Mouse (Mus musculus) hindlimb bud, embryonic 11.5 days (tissue): ENCODE results near the gene Hcn2.
"Not testable (repeated sequence)": the region's sequence is repeated elsewhere in the genome, so short reads cannot be mapped to it uniquely, and the experiment has no call there.

ENCODE experiments used
- DNase-seq: peaks from one replicate; pipeline ENCODE4 v3.0.0-alpha.2; 2012; ENCODE audit warnings: low read depth, low spot score; ENCODE audit errors: extremely low spot score

The Hcn2 gene

DNA sequence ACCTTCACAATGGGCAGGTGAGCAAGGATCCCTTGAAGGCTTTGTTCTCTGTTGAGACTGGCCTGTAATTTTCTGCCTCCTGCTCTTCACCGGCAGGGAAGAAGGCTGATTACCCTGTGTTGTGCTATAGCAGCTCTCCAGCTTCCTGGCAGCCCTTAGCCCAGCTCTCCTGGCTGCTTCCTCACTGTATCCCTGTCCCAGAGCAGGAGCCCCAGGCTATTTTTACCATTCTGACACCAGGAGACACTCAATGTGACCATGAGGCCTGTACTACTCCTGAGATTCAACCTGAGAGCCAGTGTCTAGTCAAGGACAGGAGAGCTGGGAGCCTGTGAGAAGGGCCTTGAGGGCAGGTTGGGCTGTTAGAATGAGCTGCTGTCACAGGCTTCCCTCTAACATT is 29.7 kb upstream of the Hcn2 start:
- no peak for DNase-seq

DNA sequence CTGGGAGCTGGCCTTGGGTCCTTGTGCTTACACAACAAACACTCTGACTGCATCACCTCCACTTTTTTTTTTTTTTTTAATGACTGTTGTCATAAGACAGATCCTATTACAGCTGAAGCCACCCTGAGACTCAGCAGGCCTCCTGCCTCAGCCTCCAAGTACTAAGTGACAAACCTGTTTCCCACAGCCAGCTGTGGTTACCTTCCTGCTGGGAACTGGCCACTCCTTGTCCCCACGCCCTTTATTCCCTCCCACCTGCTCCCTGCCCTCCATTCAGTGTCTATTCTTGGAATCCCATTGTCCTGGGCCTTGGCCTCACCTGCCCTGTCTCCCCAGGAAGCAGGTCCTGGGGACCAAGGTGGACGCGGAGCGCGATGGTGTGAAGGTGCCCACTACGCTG is 28.9 kb upstream of the Hcn2 start:
- DNase-seq: no peak

DNA sequence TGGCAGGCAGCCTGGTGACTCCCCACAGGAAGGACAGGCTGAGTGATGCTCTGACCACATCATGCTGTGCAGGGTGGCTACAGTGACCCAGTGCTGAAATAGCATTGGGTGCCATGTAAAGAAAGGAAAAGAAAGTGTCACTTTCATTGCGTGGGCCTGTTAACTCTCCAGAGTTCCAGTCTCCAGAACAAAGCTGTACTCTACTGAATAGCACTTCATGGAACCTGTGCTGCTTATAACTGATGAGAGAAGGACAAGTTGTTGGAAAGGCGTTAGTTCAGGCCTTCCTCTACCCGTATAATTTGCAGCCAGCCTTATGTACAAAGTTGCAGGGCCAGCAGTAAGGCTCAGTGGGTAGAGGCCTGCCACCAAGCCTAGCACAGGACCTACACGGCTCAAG is 27.7 kb upstream of the Hcn2 start, which contains the start of gene Gzmm:
TSS of gene Gzmm (plus strand) at position 301 of the 400 bp plus-strand sequence.
- no peak for DNase-seq

DNA sequence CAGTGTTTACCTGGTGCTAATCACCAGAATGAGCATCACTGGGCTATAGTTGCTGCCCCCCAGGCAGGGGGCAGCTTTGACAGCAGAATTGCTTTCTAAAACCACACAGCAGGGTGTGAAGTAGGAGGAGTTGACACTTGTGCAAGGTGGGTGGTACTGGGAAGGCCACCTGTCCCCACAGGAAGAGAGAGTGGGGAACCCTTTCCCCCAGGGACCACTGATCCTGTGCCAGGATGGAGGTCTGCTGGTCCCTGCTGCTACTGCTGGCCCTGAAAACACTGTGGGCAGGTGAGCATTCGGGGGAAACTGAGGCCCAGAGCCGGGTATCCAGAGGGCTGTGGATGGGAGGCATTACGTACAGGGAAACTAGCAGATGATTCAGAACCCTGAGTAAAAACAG is 27.3 kb upstream of the Hcn2 start:
- DNase-seq: no peak

DNA sequence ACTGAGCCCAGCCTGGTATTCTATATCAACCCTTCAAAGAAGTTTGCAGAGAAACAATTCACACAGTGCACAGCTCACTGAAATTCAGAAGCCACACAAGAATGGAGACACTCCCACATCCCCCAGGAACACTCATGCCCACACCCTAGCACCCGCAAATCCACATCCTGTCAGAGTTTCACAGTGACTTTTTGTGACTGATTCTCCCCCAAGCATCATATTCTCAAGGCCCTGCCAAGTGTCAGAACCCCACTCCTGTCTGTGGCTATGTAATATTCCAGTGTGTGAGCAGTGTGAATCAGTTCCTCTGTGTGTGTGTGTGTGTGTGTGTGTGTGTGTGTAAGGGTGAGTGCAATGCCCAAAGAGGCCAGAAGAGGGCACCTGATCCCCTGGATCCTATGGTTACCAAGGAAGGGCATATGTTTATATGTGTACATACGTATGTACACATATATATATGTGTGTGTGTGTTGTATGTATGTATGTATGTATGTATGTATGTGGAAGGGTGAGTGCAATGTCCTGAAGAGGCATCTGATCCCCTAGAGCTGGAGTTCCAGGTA is 24.4 kb upstream of the Hcn2 start:
- DNase-seq: no peak

DNA sequence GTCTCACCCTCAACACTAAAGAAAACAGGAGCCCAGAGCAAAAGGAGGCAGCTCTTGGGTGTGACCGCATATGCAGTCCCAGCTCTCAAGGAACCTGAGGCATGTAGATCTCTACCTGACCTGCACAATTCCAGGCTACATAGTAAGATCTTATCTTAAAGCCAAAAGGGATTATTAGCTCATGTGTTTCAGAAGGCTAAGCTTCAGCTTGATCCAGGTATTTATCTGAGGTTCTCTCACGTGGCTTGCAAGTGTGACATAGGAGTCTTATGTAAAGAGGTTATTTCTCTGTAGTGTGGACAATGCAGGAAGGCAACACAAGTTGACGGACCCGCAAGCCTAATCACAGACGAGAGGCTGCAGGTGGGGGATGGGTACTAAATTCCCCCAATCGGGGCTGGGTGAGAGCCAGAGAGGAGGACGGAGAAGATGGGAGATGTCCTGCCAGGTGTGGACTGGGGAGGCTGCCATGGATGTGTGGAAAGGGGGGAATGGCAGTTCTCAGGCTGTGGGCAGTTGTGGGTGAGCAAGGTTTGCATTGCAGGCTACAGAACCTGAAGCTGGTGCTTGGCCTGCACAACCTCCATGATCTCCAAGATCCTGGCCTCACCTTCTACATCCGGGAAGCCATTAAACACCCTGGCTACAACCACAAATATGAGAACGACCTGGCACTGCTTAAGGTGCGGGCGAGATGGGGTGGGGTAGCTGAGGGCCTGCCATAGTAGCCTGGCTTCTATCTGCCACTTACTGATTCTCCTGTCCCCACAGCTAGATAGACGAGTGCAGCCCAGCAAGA is 22.7 kb upstream of the Hcn2 start:
- DNase-seq: no peak

DNA sequence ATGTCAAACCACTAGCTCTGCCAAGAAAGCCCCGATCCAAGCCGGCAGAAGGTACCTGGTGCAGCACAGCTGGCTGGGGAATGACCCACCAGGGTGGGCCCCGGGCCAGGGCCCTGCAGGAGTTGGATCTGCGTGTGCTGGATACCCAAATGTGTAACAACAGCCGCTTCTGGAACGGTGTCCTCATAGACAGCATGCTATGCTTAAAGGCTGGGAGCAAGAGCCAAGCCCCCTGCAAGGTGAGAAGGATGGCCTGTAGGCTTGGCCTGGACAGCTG is 22.1 kb upstream of the Hcn2 start:
- no peak for DNase-seq

DNA sequence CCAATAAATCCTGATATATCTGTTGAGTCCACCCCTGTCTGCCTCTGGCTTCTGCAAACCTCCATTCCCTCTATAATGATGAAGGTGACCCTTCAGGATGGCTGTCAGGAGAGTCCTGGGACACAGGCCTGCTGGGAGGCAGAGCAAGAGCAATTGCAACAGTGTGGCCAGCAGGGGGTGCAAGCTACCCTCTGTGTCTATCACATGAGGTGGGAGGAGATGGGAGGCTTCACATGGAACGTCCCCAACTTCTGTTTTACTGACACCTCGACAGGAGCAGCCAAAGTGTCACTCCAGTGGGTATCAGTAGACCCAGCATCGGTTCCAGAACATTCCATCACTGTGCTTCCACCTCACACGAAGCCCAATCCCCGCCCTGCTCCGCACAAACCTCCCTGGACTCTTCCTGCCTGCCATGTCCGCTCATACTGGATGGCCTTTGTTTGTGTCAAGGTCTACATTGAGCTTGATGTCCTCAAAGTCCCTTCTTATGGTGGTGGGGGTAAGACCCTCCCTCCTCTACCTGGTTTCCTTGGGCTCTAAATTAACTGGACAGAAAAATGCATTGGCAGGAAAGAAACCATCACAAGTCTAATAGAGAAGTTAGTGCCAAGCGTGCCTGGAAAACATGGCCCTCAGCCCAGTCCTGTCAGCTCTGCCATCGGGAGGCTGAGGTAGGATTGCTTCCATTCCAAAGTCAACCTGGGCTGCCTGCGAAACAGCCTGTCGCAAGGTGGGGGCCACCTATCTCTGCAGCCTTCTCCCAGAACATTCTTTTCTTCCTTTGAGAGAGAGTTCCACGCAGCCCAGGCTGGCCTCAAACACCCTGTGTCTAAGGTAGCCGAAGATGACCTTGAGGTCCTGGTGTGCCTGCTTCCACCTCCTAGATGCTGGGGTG is 21.0 kb upstream of the Hcn2 start:
- DNase-seq: no peak

DNA sequence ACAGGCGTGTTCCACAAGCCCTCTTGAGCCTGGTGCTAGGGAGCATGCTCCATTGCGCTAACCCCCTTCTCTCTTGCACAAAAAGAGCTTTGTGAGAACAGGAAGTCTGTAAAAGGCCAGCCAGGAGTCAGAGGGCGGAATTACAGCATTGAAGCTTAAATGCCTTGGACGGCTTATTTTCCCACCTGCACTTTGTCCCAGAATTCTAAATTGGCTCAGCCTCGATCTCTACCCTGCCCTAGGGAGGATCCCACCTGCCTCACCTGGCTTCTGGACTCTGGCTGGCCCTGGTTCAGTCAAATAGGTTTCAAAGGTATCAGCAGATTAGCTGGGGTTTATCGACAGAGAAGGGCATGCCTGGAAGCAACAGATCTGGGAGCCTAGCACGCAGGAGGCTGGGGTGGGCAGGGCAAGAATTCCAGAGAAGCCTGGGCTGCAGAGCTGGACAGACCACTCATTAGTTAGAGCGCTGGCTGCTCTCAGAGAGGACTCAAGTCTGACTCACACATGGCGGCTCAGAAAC is 20.2 kb upstream of the Hcn2 start:
- no peak for DNase-seq

DNA sequence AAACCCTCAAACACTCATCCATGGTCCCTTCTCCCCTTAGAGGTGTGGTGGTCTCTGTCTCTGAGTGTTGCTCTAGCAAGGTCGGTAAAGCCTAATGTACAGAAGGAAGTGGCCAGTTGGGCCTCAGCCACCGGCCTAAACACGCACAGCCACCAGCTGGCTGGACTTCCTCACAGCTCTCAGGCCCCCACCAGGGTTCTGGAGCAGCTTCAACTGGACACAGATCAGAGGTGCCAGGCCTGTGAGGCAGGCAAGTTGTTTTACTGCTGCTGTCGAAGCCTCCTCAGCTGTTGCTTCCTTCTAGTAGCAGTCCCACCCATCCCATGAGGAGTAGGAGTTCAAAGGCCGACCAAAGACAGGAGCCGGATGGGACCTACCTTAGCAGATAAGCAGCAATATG is 18.5 kb upstream of the Hcn2 start:
- no peak for DNase-seq

DNA sequence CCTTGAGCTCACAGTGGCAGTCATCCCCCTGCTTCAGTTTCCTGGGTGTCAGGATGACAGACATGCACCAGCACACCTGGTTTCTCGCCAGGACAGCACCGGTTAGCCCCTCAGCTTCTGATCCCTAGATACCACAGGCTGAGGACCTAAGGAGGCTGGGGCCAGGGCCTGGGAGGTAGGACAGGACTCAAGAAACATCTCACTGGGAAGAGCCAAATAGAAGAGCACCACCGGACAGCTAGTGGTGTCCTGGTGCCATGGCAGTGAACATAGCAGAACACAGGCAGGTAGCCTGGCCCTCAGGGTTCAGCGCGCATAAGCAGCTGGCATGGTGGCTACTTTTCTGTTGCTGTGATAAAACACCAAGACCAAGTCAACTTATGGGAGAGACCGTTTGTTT is 18.0 kb upstream of the Hcn2 start:
- DNase-seq: no peak

DNA sequence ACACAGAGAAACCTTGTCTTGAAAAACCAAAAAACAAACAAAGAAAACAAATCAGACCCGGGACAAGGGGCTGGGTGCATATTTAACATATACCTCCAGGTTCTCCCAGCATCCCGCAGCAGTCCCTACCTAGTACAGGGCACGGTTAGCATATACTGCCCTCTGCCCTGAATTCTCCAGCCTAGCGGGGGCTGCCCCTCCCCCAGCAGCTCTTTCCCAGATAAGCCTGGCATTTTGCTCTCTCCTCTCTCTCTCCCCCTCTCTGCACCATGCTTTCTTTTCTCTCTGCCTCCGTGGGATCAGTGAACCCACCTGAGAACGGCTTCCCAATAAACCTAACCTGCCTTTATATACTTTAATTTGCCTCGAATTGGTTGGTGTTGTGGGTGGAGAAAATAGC is 15.8 kb upstream of the Hcn2 start:
- no peak for DNase-seq

DNA sequence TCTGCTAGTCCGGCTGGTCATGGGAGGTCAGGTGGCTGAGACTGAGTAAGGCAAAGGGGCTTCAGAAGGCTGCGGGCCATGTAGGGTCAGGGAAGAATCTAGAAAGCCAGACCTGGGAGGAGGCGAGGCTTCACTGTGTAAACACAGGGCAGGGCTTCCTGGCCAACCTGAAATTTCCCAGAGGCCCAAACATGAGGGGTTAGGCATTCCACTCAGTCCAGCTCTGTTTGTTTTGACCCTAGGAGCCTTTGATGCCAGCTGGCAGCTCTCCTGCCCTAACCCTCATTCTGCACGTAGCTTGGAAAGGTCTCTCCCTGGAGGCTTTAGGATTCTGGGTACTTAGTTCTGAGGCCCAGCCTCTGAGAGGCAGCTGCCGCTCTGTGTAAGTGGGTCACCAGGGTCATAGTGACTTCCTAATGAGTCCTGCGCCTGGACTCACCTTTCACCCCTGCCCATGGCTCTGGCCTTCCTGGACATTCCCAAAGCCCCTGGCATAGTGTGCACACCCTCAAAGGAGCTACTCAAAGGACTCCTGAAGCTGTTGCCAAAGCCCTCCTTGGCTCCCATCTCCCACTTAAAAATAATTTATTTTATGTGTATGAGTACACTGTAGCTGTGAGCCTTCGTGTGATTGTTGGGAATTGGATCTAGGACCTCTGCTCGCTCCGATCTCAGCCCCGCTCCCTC is 14.8 kb upstream of the Hcn2 start:
- no peak for DNase-seq

DNA sequence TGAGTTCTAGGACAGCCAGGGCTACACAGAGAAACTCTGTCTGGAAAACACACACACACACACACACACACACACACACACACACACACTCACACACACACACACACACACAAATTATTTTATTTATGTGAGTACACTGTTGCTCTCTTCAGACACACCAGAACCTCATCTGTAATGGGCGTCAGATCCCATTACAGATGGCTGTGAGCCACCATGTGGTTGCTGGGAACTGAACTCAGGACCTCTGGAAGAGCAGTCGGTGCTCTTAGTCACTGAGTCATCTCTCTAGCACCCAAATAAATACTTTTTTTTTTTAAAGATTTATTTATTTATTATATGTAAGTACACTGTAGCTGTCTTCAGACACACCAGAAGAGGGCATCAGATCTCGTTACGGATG is 13.5 kb upstream of the Hcn2 start:
- DNase-seq: not testable (repeated sequence)

DNA sequence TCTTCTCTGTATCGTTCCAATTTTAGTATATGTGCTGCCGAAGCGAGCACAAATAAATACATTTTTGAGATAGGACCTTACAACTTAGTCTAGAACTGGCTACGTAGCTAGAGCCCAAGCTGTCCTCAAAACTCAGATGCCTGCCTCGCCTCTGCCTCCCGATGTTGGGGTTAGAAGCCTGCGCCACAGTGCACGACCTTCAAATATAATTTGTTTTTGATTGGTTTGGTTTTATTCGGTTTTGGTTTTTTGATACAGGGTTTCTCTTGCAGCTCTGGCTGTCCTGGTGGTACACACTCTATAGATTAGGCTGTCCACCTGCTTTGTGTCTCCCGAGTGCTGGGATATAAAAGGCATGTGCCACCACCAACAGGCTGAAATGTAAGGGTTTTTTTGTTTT is 12.9 kb upstream of the Hcn2 start:
- DNase-seq: no peak

DNA sequence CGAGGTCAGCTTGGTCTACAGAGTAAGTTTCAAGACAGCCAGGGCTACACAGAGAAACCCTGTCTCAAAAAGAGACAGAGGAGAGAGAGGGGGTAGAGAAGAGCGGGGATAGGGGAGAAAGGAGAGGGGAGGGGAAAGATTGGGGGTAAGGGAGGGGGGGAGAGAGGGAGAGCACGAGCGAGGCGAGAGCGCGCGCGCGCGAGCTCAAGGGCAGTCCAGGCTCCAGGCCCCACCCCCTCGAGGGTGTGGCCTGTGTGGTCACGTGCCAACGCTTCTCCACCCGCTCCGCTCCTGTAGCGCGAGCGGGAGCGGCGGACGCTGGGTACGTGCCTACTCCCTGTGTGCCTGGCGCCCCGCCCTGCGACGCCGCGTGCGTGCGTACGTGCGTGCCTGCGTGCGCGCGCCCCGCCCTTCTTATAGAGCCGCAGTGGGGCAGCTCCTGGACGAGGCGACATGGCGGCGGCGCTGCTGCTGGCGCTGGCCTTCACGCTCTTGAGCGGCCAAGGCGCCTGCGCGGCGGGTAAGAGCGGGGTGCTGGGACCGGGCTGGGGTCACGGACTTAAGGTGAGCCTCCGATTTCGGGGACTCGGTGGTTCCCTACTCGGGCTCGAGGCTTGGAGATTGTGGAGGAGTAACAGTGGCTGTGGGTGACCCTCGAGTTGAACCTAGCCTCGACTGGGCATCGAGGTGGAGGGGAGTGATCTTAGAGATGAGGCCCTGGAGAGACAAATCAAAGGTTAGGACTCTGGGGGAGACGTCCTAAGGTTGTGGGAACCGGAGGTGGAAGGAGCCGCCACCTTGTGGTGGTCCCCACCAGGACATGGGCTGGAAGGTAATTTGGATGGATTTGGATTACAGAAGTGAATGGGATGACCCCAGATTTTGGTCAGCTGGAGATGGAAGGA is 12.1 kb upstream of the Hcn2 start, which contains the start of gene Bsg:
TSS of gene Bsg (plus strand) at position 427 of the 905 bp plus-strand sequence.
- peak; percentile 91 for DNase-seq

DNA sequence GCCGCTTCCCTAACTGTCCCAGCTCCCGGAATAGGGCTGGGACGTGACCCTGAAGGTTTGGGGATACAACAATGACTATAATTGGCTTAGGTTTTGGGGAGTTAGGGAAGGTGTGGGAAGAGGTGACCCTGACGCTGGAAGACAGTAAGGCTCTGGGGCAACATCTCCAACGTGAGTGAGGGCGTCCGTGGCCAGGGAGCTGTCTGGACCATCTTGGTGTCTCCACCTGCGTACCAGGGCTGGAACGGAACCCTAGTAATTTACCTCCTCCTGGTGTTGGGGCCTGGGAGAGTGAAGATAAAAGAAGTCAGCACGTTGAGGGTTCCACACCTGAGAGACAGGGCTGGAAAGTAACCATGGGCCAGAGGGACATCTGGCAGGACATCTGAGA is 11.5 kb upstream of the Hcn2 start:
- no peak for DNase-seq

DNA sequence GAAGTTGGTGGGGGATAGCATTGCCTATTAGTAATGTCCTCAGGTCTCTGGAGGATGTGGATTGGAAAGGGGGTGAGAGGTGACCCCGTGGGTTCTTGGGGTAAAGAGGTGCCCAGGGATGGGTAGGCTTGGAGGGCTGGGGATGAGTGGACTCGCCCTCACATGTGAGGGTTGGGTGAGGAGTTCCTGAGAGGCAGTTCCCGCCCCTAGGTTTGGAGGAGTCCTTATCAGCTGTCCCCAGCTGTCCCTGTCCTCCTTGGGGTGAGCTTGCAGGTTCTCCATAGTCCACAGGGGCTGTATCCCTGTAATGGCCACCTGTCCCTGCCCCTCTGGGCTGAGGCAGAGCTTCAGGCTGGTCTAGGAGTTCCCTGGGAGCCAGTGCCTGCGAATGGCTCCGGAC is 10.5 kb upstream of the Hcn2 start:
- DNase-seq: no peak

DNA sequence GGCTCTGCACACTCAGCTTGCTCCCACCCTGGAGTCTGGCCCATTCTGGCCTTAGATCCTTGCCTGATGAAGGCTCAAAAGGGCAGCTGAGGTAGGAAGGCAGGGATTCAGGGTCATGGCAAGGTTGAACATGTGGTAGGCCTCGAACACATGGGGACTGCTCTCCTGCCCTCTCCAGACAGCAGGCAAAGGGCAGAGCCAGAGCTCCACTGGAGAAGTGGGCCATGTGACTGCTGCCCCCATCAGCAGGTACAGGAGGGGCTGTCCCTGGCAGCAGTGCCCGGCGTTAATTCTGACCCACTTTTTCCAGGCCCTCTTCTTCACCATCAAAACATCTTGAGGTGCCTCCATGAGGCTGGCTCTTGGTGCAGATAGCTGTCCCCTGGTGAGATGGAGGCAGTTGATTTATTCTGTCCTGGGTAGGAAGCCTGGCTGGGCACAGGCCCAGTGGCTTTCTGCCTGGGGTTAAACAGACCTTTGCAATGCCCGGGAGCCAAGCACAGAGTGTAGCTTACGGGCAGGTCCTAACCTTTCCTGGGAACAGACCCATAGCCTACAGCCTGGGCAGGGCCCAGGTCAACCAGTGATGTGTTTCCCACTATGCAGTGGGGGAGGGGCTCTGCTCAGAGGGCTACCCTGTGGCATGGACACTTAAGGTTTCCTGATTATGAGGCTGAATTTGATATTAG is 9.9 kb upstream of the Hcn2 start:
- no peak for DNase-seq

DNA sequence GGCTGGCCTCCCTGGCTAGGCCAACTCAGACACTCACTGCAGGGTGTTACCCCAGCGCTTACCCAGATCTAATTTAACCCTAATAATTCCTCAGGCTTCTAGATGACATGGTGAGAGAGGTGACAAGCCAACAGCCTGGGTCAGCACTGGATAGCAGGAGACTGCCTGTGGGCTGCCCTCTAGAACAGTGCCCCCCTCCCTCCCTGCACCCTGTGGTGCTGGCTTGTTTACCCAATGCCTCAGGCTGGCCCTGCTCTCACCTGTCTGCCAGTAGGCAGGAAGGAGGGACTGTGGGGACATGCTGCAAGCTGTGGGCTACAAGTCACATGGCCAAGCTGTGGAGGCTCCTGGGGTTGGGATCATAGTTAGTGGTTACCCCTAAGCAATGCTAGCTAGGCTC is 9.3 kb upstream of the Hcn2 start:
- DNase-seq: no peak
